Mouse (Mus musculus) G1E (cell line): ENCODE data around the gene Sbf2.

ENCODE experiments used
- CTCF ChIP-seq: IDR thresholded peaks from 2 replicates; pipeline ENCODE4 v1.5.1; 2012; ENCODE audit warnings: low read depth, low read length, inconsistent platforms, mixed read lengths
- GATA1 ChIP-seq: IDR thresholded peaks from 2 replicates; pipeline ENCODE4 v1.6.1; 2012; ENCODE audit warnings: borderline replicate concordance, low read length, inconsistent platforms, mixed read lengths
- POLR2AphosphoS5 ChIP-seq: IDR thresholded peaks from 2 replicates; pipeline ENCODE4 v1.6.1; 2012; ENCODE audit warnings: low read depth, low read length, inconsistent platforms; ENCODE audit not compliant: insufficient replicate concordance
- TAL1 ChIP-seq: conservative IDR thresholded peaks from 2 replicates; pipeline ENCODE4 v1.6.1; 2012; ENCODE audit warnings: low read depth, low read length, inconsistent platforms, mixed read lengths

- TF ChIP-seq CTCF = no peak
- TF ChIP-seq TAL1 = no peak
- TF ChIP-seq GATA1 = no peak
- TF ChIP-seq POLR2AphosphoS5 = no peak
These were observed 317.7 kb downstream of the Sbf2 start for GRCm38 (mm10) chr7:110296889-110297603.
